Mouse (Mus musculus) brain, embryonic 14.5 days (tissue): ENCODE data around the gene Whrn. TPM values are rescaled to one million over a fixed set of nuclear protein-coding genes. Genes with fewer than 3 reads are reported as not detected.

Experiments
- DNase-seq: peaks from one replicate; pipeline ENCODE4 v3.0.0-alpha.2; 2011; ENCODE audit warnings: low read depth
- CTCF ChIP-seq: fragments of 200-500 bp; IDR thresholded peaks from 2 replicates; pipeline ENCODE4 v1.5.1; 2012; ENCODE audit warnings: inconsistent platforms, mild to moderate bottlenecking, moderate library complexity, borderline replicate concordance; ENCODE audit not compliant: insufficient read depth, insufficient read length; ENCODE audit errors: extremely low read depth
- POLR2A ChIP-seq: fragments of 200-500 bp; IDR thresholded peaks from 2 replicates; pipeline ENCODE4 v1.6.1; 2012; ENCODE audit warnings: mild to moderate bottlenecking, inconsistent platforms, borderline replicate concordance; ENCODE audit not compliant: poor library complexity, insufficient read depth, insufficient read length, severe bottlenecking; ENCODE audit errors: extremely low read depth
- polyA plus RNA-seq: library from polyadenylated mRNA; depleted of rRNA; stranded (reverse); fragments of >200 nt; gene quantifications from 2 replicates; pipeline ENCODE4 v1.2.3, GENCODE M21; 2012

Whrn gene
- polyA plus RNA-seq, 1 experiment, result 30.9 TPM

- DNase-seq, result peak; percentile 67
- TF ChIP-seq CTCF, result no peak
Measured at GRCm38 (mm10) chr4:63493351-63494121, 2.3 kb downstream of the Whrn start.

GRCm38 (mm10) chr4:63491521-63491920 is 4.3 kb downstream of the Whrn start:
- TF ChIP-seq CTCF, result no peak
- no peak for TF ChIP-seq POLR2A
- DNase-seq, result no peak

GRCm38 (mm10) chr4:63490146-63490545 is 5.6 kb downstream of the Whrn start:
- TF ChIP-seq CTCF, result no peak
- DNase-seq, result peak; percentile 63

GRCm38 (mm10) chr4:63489676-63490075 is 6.1 kb downstream of the Whrn start:
- TF ChIP-seq POLR2A, result no peak
- TF ChIP-seq CTCF, result no peak
- peak; percentile 56 for DNase-seq

- no peak for TF ChIP-seq POLR2A
- no peak for TF ChIP-seq CTCF
- no peak for DNase-seq
Measured at GRCm38 (mm10) chr4:63487916-63488315, 7.9 kb downstream of the Whrn start.

GRCm38 (mm10) chr4:63487256-63487655 is 8.5 kb downstream of the Whrn start:
- TF ChIP-seq POLR2A (no peak), CTCF (no peak)
- no peak for DNase-seq

GRCm38 (mm10) chr4:63486523-63486922 is 9.3 kb downstream of the Whrn start:
- no peak for DNase-seq
- TF ChIP-seq POLR2A, result no peak
- TF ChIP-seq CTCF, result no peak

- TF ChIP-seq POLR2A, result no peak
- no peak for TF ChIP-seq CTCF
- DNase-seq, result no peak
Measured at GRCm38 (mm10) chr4:63483741-63484140, 12.1 kb downstream of the Whrn start.

GRCm38 (mm10) chr4:63480845-63481167 is 15.0 kb downstream of the Whrn start:
- TF ChIP-seq POLR2A, result no peak
- TF ChIP-seq CTCF, result no peak
- DNase-seq, result no peak

- peak; percentile 74 for DNase-seq
- TF ChIP-seq CTCF, result peak; percentile 87; the same call in 1 of the 2 replicates
- no peak for TF ChIP-seq POLR2A
Measured at GRCm38 (mm10) chr4:63480098-63480844, 15.5 kb downstream of the Whrn start.

- no peak for DNase-seq
- TF ChIP-seq POLR2A, result no peak
- no peak for TF ChIP-seq CTCF
Measured at GRCm38 (mm10) chr4:63478036-63478435, 17.8 kb downstream of the Whrn start.

GRCm38 (mm10) chr4:63476891-63477290 is 18.9 kb downstream of the Whrn start:
- no peak for TF ChIP-seq CTCF
- no peak for TF ChIP-seq POLR2A
- no peak for DNase-seq
